Mouse (Mus musculus): ENCODE measurements around the gene Cited2.
A peak's percentile ranks its signal among the peaks of the same experiment; 100 is the strongest.

The Cited2 gene

DNA sequence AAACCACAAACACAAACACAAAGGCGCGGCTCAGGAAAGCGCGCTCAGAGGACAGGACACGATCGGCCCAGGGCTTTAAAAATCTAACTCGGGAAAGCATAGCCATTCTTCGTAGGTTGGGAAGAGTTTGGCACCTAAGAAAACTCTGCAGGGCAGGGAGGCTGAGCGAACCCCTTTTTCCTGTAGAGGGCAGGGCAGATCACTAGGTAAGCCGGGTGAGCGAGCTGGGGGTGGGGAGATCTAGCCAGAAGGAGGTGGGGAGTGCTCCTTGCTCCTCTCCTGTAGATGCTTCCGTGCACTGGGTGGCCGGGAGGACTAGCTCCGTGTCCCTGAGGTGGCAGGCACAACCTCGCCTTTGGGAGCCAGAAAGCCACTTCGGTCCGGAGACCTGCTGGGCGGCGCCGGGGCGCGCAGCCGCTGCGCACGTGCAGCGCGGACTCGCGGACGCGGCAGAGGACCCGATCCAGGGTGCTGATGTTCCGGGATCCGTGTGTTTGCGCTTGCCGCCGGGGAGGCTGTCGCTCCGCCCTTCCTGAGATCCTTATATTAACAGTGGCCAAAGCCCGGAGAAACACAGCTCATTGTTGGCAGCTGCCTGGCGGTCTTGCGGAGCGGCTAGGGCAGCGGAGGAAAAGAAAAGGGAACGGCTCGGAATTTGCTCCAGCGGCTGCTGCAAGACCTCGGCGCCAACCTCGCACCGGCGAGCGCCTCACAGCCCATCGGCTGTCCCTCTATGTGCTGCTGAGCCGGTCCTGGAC is at the start of gene Cited2:
Cited2 (plus strand) TSS at position 566 of the 758 bp plus-strand sequence.
- peak; percentile 84 for DNase-seq (ENCODE audit: low read depth)

DNA sequence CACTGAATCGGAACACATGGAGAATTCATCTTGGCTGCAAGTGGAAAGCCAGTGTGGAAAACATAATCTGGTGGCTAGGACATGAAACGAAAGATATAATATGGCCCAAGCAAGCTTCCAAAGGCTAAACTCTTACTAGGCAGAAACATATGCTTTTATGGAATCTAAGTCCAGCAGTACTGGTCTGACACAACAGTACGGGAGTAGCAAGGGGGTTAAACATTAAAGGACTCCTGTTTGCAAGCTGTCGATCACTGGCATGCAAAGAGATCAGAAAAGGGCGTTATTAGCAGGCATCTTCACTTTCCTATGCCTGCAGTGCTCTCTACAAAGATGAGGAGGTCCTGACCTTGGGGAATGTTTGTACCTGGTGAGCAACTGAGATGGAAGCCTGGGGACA is 48.6 kb upstream of the Cited2 start:
- no peak for DNase-seq (ENCODE audit: low read depth)

DNA sequence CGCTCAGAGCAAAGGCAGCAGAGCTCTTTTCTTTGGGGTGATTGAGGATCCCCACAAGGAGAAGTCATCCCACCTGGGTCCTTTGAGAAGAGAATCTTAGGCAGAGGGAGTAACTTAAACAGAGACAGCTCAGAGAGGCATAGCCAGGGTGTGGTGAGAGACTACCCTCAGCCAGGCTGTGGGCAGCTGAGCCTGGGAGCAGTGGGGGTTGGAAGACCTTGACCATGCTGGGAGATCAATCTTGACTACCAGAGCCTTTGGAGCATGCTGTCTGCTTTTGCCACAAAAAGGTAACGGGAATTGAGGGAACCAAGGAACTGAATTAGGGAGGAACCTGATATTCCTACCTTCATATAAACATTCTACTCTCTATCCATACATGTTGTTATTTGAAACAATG is 48.1 kb upstream of the Cited2 start:
- no peak for DNase-seq (ENCODE audit: low read depth)

DNA sequence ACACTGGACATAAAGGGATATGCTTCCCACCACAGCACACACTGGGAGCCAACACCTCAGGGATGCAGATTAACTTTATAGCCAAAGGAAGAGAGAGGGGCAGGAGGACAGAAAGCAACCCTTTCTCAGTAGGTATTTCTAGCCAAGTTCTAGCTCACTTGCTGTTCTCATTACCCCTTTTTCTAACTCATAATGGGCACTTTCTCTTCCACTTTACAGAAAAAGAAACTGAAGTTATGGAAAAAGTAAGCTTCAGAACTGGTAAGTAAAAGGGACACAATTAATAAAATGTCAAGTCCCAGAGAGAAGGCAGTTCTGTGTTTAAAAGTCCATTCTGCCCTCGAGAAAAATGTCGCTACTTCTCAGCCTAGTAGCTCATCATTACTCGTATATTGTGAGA is 46.6 kb upstream of the Cited2 start:
- DNase-seq (ENCODE audit: low read depth), result no peak

DNA sequence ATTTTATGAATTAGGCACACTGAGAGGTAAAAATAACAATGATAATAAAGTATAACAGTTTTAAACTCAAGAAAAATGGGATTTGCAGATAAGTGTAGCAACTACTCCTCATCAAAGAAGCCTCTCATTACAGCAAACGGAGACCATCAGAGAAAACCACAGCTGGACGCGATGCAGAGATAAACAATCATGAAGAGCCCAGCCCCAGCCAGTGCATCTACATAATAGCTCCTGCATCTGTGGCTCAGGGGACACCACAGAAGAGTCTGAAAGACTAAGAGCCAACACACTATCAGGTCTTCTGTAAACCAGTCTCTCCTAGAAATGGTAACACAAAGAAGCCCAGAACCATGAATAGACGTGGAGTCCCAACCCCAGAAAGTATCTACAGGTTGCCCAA is 45.7 kb upstream of the Cited2 start:
- no peak for DNase-seq (ENCODE audit: low read depth)

DNA sequence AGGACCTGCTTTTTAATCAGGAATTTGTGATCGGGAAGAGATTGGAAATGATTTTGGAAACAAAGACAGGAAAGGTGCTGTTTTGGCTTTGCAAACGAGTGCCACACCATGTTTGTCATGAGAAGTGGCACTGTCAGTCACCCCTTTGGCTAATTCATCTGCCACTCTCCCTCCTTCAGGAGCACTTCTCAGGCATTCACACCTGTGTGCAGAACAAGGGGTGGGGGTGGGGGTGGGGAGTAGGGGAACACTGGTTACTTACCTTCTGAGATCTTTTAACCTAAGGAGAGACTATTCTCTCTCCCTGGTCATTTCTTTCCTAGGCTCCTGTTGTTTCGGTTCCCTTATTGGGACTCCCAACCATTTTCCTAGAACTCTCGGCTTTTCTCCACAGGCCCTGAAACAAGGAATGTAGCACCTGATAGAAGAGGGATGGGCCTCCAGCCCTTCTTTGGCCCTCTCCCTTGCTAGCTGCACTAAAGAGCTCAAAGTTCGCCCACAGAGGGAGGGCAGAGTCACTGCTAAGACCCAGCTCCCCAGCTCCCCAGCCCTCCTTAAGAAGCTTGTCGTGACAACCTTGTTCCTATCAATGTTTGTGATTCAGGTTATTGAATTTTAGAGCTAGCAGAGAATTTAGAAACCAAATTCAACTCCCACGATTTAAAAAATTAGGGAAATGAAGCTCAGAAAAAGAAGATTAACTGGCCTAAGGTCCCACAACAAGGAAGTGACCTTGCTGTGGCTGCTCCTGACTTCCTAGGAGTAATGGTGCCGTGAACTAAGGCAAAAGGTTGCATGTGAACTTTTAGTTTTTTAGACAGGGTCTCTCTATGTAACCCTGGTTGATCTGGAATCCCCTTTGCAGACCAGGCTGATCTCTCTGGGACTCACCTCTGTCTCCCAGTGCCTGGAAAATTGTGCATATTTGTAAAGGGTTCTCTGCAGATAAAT is 42.3 kb upstream of the Cited2 start:
- DNase-seq (ENCODE audit: low read depth), result no peak

DNA sequence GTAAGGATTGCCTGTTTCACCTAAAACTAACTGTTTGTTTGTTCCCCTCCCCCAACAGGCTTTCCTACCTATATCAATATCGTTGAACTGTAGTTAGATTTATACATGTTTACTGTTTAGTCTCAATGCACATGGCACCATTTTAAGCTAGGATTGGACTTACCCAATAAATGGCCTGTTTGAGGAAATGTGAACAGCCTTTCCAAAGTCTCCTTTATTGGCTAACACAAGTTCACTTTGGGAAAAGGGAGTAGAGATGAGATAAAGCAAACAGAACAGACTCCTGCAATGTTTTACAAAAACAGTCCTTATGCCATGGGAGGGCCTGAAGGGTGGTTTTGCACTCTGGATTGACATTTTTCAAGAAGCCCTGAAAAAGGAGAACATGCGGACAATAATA is 41.6 kb upstream of the Cited2 start:
- no peak for DNase-seq (ENCODE audit: low read depth)

DNA sequence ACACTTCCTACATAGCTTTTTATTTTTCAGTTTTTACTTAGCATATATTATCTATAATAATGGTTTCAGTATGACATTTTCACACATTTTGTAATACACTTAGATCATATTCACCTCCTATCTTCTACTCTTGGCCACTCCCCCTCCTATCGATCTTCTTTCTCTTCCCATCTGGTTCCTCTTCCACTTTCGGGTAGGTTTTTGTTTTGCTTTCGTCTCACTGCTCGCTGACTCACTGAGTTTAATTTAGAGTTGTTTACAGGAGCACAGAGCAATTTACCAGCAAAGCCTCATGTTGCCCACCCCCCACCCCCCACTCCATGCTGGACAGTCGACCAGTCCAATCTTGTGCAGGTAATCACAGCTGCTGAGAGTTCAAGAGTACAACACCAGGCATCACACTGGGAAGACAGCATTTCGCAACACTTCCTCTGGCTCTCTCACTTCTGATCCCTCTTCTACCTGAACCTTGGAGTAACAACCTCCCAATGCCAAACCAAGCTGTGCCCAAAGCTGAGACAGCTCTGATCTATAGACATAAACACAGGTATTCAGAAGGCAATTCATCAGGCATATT is 39.1 kb upstream of the Cited2 start:
- no peak for DNase-seq (ENCODE audit: low read depth)

DNA sequence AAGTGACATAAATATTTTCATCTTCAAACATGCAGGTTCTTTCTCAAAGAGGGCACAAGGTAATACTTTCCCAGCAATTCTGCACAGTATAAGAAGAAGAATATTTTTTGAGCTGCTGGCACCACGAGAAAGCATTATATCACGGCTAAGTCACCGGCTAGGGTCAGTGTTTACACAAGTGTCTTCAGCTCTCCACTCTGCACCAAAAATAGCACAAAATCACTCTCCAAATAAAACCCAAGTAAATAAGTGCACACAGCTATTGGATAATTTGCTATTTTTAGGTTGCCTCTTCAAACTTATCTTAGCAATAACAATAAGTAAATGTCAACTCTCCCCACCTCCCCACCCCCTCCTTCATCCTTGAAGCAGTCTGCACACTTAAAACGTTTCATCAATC is 33.2 kb upstream of the Cited2 start:
- no peak for DNase-seq (ENCODE audit: low read depth)

DNA sequence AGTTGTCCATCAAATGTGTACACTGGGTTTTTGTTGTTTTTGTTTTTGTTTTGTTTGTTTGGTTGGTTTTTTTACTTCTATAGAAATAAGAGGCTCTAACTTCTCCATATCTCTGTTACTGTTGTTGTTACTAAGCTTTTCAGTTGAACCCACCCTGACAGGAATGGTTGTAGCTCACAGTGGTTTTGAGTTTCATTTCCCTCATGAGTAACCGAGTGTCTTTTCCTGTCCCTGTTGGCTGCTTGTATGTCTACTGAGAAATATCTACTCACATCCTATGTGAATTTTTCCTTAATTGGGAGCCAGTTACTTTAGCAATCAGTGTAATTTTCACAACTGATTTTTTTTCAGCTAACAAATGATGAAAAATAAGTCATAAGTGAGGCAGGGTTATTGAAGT is 31.3 kb upstream of the Cited2 start:
- DNase-seq (ENCODE audit: low read depth), result no peak

DNA sequence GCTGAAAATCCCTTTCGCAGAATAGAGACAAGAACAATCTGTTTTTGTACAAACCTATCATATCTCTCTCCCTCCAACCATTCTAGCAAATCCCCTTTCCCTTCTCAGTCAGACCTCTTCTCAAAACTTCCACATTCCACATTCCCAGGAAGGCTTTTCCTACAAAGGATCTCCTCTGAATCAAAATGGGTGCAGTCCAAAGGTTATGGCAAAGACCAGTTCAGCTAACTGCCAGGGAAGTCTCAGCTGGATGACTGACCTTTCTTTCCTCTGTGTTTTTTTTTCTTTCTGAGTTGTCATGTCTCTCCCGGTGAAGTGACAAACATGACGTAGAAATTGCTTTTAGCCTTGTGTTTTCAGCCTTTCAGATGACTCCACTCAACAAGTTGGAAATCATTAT is 27.2 kb upstream of the Cited2 start:
- DNase-seq (ENCODE audit: low read depth), result no peak

DNA sequence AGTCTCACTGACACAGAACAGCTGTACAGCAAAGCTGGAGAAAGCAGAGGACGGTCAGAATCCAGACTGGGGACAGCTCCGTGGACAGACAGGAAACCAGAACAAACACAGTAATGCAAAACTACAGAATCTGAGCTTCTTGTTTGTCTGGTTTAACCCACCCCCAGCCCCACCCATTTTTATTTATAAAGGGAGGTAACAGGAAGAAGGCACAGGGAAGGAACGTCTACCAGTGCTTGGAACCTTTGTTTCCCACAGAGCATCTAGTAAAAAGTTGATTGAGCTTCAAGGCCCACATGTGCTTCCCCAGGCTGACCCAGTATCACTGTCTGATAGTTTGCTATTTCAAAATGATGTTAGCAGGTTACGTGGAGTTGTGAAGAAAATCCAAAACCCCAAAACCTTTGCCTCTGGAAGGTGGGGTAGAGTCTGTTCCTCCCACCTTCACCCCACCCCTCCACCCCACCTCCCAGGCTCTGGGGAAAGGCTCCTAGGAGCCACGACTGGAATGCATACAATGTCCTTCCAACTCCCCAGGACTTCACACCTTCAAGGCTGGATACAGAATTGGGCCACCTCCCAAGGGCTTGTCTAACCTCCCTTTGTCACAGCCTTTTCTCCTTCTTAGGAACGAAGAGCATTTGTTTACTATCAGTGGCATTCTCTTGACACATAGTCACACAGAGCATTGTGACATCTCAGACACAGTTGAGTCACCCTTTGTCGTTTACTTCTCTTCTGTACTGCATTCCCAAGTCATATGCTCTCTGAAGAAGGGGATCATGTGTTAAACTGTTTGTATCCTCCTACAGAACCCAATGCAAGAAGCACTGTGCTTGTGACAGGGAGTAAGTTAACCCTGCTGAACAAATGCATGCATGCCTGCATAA is 25.4 kb upstream of the Cited2 start:
- DNase-seq (ENCODE audit: low read depth), result no peak

DNA sequence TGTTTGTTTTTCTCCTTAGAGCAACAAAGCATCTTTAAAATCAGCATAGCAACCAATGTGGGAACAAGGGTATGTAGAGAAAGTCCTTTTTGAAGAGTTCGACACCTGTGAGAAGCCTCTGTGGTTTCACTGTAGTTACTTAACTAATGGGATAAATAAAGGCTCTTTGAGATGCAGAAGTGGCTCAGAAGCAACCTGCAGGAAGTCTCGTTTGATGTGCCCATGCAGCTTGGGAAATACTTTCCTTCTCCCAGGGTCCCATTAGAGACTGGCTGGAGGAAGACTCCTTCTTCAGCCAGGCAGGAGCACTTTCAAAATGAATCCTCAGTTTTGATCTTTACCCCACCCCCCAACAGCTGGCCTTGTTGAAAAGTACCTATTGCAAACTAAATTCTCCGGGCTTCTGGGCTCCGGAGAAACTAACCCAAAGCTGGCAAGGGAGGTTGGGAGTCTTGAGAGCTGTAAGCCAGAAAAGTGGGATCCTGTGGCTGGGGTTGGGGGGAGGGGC is 17.5 kb upstream of the Cited2 start:
- no peak for DNase-seq (ENCODE audit: low read depth)

DNA sequence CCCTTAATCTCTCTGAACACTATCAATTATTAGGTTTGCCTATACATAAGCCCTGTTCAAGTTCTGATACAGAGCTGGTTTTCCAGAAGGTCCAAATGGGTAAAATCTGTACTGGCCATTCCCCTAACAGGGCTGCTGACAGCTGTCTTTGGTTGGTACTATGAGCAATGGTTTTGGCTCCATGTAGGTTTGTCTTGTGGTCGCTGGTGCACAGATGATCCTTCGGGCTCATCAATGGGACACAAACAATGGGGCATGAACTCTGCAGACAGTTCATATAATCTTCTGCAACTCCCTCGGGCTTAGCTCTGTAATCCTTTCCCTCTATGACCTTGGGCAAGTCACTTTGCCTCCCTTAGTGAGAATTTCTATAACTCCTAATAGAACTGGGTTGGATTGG is 12.3 kb upstream of the Cited2 start:
- DNase-seq (ENCODE audit: low read depth), result no peak

DNA sequence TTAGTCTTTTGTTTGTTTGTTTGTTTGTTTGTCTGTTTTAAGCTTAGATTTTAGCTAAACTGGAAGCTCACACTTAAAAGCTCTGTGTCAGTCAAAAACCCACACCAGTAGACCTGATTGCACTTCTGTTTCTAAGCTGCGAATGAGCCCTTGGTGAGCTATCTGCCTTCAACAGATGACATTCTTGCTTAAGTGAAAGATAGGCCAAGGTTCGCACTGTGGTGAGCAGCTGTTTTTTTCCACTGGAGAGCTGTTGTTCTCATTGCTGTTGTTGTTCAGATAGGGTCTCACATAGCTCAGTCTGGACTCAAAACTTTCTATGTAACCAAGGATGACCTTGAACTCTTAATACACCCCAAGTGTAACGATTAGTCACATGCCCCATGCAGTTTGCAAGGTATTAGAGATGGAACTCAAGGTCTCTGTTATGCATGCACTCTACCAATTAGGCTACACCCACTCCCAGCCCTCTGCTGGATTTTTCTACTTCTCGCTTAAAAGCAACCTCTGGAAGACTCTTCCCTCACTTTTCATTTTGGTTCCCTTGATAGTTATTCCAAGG is 3.9 kb upstream of the Cited2 start:
- DNase-seq (ENCODE audit: low read depth), result peak; percentile 57

DNA sequence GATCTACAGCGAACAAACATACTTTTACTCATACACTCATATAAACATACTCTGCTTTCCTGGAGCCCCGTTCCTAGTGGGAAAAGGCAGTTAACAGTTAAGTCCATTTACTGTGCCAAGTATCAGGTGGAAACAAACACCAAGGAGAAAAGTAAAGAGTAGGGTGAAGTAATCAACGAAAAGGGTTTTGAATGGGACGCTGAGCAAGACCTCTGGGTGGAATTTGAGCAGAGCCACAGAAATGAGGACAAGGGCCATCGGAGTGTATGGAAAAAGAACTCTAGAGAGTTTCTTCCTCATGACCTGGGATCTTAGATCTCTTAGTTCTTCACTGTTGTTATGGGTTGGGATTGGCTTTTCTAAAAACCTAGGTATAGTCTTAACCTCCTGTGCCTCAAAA is 3.4 kb upstream of the Cited2 start:
- no peak for DNase-seq (ENCODE audit: low read depth)

DNA sequence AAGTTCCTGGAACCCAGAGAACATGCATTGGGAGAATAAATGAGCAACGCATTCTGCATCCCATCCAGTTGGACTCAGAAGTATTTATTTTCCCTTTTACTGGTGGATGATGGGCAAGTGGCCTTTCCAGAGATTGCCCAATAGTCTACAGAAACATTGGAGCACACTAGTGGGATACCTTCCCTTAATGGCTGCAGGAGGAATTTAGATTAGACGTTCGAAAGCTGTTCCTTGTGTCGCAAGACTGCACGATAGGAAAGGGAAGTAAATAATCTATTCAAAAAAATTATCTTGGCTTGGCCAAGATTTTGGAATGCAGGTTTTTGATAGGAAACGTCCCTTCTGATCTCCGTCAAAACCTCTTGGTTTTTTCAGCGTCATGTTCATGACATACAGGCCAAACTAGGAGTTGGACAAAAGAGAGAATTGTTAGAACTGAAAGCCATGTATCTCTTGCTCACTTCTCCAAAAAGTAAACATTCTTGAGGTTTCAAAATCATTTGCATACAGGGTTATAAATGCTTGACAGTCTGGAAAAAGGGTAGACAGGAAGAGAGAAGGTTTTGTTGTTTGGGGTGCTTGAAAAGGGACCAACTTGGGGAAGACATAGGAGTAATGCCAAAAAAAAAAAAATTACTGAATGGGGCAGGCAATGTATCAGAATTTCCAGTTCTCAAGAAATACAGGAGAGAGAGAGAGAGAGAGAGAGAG is 2.0 kb upstream of the Cited2 start:
- DNase-seq (ENCODE audit: low read depth), result no peak

DNA sequence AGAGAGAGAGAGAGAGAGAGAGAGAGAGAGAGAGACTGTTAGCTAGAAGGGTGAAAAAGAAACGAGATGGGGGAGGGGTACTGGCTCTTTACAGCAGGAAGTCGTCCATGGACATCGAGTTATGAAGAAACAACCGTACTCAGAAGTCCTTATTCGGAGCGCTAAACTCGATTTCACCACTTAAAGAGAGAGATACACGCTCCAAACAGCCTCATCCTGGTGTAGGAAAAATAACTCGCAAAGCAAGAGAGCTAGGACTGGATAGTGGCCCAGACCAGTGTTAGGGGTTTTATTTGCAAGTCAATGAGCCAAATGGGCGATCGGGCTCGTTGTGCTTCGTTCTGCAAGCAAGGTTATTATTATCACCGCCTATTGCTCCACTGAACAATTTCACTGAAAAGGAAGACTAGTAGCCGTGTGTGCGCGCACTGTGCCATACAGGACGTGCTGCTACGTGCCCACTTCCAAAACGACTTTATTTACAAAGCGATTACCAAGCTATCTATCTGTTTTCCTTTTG is 1.4 kb upstream of the Cited2 start:
- no peak for DNase-seq (ENCODE audit: low read depth)

DNA sequence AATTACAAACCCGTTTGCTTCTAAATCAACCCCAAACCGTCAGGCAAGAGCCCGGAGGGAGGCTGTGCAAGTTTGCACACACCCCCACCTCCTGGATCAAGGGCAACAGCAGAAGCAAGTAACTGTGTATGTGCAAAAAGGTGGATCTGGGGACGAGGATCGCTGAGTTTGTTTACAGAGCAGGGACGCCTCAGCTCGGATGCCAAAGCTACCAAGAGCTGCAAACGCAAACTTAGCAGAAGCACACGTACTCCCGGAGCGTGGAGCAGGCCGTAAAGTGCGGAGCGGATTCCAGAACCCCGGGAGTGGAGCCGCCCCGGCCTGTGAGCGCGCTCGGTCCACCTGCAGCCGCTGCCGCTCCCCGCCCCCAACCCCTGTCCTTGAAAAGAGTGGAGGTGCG is 860 bp upstream of the Cited2 start:
- peak; percentile 86 for DNase-seq (ENCODE audit: low read depth)

DNA sequence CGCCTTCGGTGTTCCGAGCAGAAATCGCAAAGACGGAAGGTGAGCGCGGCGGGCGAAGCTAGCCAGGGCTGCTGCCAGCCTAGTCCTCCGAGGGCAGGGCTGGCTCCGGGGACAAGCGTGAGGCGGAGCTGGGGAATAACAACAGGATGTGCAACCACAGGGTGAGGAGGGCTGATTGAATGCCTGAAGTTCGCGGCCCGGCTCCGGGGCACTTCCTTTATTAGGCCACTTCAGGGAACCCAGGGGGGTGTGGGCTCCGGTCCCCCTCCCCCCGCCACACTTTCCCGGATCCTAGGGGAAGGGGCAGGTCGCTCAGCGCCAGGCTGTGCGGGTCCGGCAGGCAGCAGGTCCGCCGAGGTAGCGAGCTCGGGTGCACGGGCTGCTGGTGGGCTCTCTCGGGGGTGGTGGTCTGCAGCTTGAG is 413 bp downstream of the Cited2 start:
- DNase-seq (ENCODE audit: low read depth), result no peak

All from c-Kit-positive CD71-positive TER-119-negative erythroid progenitor cells, embryonic 14.5 days (primary cell).